Mouse (Mus musculus) heart, postnatal 0 days (tissue): ENCODE data around the gene Bcar3.

Experiments
- CTCF ChIP-seq: IDR thresholded peaks from 2 replicates; pipeline ENCODE4 v1.5.1; 2016; ENCODE audit warnings: antibody characterized with exemption, control low read depth, low read depth
- EP300 ChIP-seq: IDR thresholded peaks from 2 replicates; pipeline ENCODE4 v1.6.1; 2016; ENCODE audit warnings: antibody characterized with exemption, low read depth

DNA sequence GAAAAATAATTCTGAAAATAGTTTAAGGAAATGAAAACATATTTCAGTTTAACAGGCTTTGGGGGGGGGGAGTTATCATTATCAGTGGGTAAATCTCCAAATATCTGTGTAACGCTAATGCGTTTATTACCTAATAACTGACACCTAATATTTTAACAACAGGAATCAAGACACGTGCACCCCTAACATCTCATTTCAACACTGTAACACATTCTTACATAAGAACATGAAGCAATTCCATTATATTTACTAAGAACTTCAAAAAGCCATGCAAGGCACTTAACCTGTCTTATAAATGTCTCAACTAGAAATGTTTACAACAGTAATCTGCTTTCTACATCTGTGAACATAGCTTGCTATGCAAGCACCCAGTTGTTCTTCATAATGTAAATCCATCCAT, 257.2 kb downstream of the Bcar3 start:
- TF ChIP-seq CTCF, result no peak
- TF ChIP-seq EP300, result no peak
